Mouse (Mus musculus) cerebellum, postnatal 36 days (tissue): Measurements from ENCODE around the gene Rsl1d1.
"Not testable (repeated sequence)": the region's sequence is repeated elsewhere in the genome, so short reads cannot be mapped to it uniquely, and the experiment has no call there.

Experiments used
- DNase-seq, 2 experiments: peaks; one replicate each; pipeline ENCODE4 v3.0.0; 2021 to 2022; ENCODE audit warnings: mixed read lengths in 2 of 2

The Rsl1d1 gene

DNA sequence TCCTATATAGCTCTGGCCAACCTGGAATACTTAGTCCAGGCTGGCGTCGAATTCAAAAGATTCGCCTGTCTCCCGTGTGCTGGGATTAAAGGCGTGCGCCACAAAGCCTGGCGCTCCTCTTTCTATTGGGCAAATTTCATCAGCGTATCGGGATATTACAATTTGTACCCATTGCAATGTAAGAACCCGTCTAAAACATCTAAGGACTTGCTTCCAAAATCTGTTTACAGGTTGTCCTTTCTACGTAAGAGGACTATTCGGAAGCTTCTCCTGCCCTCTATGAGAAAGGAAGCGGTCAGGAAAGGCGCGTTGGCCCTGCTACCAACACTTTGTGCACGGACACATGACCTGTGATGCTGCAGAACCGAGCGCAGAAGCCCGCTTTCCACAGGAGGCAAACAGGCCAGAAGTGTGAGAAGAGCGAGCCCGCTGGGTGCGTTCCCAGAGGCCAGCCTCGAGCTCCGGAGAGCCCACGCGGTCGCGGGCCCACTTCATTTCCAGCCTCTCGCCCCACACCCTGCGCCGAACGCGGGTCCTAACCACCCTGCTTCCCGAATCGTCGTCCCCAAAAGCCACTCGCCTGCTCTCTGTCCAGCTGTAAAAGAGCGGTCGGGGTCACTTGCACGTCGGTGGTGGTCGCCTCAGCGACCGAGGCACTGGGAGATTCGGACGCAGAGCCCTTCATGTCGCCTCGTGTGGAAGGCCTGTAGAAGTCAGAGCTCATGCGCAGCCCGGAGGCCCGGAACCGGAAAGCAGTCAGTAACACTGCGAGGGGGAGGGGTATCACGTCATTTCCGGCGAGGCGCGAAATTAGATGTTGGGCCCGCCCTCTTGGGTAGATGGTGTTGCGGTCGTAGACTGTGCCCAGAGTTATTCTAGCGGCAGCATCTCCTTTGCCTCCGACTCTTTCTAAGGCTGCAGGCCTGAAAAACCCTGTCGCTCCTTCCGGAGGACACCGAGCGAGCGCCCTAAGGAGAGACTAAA is at the start of gene Rsl1d1:
Rsl1d1 (minus strand) TSS at position 761 of the 984 bp plus-strand sequence.
- peak; percentile 89 to 90 for DNase-seq

DNA sequence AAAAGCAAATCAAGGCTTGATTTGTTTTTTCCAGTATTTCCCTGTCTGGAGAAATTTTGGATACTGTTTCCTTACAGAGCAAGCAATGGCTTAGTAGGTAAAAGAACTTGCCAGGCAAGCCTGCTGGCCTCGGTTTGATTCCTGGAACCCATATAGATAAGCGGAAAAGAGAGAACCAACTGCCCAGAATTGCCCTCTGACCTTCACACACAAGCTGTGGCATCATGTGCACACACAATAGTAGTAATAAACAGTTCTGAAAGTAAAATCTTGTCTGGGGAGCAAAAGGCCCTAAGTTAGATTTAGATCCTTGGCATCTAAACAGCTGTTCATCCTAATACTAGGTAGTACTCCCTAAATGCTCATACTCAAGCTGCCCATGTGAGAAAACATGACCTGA is 44.7 kb upstream of the Rsl1d1 start:
- DNase-seq, result no peak

DNA sequence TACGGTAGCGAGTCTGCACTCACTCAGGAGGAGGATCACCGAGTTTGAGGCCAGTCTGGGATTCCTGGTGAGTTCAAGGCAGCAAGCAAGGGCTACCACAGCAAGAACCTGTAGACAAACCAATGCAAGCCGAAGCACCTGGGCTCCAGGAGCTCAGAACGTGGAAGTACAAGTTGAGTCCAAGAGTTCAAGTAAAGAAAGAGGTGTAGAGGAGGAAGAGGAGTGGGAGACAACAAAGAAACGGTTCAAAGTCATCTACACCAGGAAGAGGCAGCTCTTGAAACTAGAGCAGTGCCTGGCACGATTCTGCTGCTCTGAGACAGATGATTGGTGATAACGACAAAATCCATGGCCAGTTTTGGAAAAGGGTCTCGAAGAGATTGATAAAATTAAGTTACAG is 42.6 kb upstream of the Rsl1d1 start:
- no peak for DNase-seq

DNA sequence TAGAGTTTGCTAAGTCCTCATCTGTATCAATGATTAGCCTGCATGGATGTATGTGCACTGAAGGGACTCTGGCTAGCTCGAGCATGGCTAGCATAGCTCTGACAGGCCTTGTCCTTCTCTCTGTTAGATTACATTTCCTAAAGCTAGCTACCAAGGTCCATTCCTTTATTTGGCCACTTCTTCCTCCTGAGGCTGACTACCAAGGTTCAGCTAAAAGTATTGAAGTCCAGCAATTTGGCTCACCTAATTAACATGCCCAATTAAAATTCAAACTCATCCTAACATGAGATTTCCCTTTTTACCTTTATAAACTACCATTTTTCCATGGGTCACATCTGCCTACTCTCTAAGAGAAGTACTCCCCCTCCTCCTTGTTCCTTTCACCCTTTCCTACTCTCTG is 39.3 kb upstream of the Rsl1d1 start:
- DNase-seq, result no peak

DNA sequence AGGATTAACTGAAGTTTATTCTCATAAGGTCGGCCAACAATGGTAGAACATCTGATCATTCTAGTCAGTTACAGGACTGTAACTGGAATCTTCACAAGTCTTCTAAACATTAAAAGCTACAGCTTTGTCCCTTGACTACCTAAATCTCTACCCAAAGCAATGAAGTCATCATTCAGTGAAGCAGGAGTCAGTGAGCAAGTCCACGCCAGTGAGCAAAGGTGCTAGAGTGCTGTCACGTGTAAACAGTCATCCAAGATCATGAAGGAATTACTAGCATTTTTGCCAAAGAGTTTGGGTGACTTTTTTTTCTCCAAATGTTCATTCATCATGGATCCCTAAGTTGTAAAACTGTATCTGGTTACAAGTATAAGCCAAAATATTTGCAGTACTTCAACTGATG is 14.7 kb upstream of the Rsl1d1 start:
- no peak for DNase-seq

DNA sequence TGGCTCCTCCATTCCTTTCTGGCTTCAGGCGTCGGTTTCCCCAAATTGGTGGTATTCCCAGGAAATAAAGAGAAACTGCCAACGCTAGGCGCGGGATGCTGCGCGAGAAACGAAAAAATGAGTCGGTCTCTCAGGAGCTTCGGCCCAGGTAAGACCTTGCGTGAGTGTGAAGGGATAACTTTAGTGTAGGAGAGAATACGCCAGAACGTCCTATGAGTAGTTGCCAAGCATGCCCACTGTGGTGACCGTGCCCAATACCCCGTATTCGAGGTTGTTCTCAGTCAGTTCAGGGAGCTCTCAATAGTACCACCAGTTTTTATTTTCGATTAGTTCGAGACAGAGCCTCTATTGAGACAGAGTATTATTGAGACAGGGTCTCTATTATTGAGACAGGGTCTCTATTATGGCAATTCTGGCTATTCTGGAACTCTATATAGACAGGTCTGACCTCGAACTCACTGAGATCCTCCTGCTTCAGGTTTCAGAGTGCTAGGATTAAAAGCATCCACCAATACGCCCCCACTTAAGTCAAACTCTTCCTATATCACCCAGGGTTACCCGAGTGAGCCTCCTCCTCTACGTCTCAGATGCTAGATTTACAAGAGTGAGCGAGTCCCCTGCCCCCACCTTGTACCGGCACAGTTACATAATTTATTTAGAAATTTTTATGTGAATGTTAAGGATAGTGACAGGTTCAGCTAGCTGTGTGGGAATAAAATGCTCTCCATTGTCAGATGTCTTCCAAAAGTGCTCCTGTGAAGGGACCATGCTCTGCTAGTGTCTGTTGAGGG is 664 bp upstream of the Rsl1d1 start:
- no peak for DNase-seq

DNA sequence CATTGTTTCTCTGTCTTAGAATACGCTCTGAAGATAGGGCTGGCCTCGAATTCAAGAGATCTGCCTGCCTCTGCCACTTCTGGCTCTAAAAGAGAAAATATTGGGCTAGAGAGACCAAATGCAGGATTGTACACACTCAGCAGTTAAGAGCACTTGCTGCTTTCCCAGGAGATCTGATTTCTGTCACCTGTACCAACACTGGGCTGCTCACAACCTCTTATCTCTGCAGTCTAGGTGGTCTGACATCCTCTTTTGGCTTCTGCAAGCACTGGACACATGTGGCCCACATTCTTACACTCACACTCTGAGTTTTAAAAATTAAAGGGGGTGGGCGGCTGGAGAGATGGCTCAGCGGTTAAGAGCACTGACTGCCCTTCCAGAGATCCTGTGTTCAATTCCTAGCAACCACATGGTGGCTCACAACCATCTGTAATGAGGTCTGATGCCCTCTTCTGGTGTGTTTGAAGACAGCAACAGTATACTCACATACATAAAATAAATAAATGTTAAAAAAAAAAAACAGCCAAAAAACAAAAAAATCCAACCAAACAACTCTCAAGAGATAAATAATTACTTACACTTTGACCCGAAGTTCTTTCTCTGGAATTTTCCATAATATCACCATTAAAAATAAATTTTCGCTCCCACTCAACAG is 1.3 kb downstream of the Rsl1d1 start:
- no peak for DNase-seq

DNA sequence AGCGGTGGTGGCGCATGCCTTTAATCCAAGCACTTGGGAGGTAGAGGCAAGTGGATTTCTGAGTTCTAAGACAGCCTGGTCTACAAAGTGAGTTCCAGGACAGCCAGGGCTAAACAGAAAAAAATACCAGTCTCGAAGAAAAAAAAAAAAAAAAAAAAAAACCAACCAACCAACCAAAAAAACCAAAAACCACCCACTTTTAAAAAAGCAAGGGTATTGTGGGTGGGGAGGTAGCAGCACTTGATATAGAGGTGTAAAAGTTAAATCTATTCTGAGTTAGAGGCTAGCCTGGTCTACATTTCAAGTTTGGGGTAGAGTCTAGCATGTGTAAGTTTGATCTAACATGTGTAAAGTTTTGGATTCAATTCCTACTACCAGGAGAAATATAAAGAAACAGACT is 2.9 kb downstream of the Rsl1d1 start:
- DNase-seq, result no peak

DNA sequence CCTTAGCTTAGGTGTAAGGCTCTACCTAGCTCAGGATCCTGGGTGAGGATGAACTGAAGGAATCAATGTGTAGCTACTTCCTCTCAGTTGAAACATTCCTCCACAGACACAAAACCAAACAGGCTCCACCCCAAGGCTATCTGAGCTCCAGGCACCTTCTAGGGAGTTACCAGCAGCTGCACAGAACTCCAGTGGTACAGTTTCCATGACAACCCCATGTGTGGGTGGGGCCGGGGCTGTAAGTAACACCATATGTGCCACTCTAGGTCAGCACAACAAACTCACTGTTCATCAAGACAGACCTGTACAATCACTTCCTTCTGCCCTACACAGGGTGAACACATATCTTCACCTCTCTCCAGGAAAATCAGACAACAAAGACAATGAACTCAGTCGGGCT is 4.7 kb downstream of the Rsl1d1 start:
- no peak for DNase-seq

DNA sequence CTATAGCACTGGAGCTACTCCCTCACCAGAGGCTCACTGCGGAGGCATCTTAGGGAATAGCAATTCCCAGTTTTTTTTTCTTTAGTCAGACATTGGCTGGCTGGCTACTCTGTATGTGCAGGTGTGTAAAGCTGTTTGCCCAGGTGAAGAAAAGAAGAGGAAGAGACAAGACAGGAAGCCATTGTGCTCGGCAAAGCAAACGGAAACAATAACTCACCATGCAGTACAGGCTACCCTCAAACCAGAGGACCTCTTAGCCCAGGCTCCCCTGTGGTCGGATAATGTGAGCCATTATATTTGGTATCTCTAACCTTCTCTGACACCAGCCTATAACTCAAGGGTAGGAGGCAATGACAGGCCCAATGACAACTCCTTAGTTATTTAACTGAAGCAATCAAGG is 6.1 kb downstream of the Rsl1d1 start:
- no peak for DNase-seq

DNA sequence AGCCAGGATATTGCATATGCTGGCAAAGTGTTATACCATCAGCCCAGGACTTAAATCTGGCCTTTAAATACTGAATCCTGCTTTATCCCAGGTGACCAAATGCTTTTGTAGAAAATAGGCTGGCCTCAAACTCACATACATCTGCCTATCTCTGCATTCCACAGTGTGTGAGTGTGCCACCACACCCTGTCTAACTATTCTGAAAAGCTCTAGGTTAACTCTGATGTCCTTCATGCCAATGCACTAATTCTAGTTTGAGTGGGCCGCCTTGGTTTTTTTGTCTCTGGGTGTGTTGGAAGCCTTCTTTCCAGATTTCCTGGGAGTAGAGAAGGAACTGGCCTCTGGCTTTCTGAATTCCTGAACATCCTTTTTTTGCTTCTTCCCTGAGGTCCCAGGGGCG is 9.9 kb downstream of the Rsl1d1 start:
- no peak for DNase-seq

DNA sequence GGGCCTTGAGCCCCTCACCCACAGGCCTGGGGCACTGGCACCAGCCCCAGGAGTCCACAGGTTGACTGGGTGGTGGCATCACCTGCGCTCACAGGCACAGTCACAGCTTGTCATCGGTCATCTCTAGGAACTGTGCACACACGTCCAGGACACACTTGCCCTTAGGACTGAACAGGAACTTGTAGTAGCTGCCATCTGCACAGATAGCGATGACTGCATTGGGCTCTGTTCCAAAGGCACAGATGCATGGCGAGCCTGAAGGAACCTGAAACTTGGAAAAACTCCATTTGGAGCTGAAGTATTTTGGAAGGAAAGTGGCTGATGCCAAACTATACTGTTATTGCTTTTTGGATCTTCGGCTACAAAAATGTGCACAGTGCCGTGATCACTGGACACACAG is 13.0 kb downstream of the Rsl1d1 start:
- peak; percentile 57 to 58 for DNase-seq

DNA sequence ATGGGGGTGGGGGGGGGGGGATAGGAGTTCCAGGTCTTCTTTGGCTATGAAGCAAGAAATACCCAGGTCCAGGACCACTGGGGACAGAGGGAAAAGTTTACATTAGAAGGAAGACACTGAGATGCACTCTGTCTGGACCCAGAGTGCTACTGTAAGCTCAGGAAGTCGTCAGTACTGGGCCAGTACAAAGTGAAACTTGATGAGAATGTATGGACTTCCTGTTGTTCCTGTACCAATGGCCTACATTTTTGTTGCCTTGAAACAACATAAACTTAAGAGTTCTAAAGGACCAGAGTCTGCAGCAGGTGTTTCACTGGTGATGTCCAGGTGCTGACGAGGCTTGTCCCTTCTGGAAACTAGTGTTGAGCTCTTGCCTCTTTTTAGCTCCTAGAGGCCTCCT is 25.7 kb downstream of the Rsl1d1 start:
- DNase-seq, result no peak

DNA sequence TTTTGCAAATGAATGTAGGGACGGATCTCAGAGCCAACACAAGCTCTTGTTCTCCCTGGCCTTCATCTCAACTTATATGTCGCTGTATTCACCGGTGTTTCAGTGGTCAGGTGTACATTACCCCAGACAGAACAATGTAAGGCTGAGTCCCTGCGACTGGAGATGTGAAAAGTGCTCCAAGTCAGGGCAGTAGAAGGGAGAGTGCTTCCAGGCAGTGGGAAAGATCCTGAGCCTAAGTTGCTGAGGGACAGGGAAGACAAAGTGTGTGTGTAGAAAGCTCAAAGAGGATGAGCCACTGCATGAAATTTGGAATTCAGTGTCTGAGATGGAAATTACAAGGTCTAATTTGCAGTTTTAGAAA is 26.3 kb downstream of the Rsl1d1 start:
- no peak for DNase-seq

DNA sequence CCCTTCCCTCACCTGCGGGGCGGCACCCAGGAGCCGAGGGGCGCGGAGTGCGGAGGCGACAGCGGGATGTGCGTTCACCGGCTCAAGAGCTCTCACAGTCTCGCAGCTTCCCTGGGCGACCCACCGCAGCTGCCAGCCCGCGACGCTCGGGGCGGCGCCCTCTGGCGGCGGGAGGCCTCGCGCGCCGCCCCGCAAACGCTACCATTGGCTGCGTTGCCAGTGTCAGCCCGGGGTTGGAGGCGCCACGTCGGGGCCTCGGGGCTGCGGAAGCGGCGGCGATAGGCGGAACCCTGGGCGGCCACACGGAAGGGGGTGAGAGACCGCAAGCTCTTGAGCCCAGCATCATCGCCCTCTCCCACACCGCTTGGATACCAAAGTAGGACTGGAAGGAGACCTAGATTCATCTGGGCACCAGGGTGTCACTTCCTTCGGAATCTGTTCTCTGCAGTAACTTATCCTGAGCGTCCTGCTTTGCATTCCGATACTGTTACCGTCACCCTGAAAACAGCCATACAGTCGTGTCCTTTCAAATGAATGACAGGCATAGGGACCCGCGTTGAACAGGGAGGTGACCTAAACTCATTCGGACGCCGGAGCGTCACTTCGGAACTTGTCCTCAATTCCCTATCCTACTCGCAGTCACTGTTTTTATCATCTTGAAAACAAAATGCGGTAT is 26.8 kb downstream of the Rsl1d1 start, which contains the start of gene Zc3h7a:
Zc3h7a (minus strand) TSS at position 186 of the 676 bp plus-strand sequence.
- DNase-seq, result peak; percentile 87 to 90

DNA sequence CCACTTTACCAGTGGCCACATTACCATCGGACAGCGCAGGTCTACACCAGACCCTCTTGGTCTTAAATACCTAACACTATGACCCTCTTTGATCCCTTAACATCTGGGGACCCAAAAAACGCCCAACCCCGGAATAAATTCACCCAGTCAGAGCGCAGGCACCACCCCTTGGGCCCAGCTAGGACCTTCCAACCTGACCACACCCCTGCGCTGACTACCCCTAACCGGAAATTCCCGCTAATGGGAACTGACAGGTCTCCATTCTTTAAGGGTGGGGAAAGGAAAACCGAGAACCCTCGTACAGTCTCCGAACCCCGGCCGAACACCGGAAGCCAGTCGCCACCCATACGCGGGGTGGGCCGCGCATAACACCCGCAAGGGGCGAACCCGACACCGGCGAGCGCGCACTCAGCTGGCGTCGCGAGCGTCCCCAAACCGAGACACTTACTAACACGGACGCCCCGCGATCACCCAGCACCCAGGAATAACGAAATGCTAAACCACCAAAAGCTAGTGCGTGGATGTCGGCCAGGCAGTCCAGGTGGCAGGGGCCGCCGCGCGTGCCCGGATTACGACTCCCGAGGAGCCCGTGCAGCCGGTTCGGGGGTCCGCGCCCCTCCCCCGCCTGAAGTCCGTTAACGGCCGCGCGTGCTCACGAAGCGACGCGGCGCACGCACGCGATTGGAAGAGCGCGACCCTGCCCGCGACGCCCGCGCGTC is 27.5 kb downstream of the Rsl1d1 start:
- no peak for DNase-seq

DNA sequence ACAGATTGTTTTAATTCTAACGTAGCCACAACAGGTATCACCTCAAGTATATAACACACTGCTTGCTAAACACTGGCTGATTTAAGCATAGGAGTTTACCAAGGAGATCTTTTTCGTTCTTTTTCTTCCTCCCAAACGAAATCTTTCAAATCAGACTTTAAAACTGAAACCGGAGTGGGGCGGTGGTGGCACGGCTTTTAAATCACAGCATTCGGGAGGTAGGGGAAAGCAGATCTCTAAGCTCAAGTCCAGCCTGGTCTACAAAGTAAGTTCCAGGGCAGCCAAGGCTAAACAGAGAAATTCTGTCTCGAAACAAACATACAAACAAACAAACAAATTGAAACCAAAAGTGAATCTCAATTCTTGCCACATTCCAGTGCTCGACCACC is 28.0 kb downstream of the Rsl1d1 start:
- no peak for DNase-seq

DNA sequence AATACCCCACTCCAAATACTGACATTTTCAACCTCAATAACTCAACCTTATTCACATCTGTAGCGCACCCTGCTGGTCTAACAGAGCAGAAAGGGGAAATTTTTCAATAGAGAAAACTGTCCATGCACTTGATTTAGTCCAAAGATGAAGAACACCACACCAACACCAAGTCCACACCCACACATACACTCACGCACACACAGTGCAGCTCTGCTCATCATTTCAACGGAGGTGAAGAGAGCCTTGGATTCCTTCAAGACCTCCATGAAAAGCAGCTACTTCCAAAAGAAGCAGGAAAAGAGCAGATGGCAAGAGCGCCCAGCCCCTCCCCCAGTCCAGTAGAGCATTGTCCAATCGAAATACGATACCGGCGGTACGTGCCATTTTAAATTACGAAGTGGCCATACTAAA is 28.5 kb downstream of the Rsl1d1 start:
- peak; percentile 36 to 40 for DNase-seq

DNA sequence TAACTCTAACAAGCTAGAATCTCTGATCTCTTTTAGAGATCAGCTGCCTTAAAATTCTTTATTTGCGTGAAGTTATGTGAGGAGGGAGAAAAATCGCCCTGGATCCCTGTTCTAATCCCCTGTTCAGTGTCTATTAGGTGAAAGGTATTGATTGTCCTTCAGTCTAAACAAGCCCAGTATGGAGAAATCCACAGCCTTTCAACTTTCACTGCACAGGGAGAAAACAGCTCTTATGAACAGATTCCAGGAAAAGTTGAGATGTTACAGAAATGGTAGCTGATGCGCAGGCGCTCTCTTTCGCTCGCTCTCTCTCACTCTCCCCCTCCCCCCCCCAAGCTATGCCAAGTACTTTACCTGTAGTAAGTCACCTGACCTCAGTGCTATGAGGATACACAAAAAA is 31.5 kb downstream of the Rsl1d1 start:
- DNase-seq, result no peak

DNA sequence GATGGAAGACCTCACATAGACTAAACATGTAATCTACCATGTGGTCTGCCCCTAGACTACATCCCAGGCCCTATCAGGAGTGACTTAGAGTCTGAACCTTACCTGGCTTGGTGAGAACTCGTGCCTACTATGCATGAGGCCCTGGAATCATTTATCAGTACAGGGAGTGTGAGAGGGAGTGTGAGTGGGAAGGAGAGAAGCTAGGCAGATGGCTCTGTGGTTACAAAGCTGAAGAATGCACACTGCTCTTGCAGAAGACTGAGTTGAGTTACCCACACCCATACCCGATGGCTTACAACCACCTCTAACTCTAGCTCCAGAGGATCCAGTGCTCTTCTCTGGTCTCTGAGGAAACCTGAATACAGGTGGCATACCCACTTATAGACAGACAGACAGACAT is 36.7 kb downstream of the Rsl1d1 start:
- DNase-seq, result no peak

DNA sequence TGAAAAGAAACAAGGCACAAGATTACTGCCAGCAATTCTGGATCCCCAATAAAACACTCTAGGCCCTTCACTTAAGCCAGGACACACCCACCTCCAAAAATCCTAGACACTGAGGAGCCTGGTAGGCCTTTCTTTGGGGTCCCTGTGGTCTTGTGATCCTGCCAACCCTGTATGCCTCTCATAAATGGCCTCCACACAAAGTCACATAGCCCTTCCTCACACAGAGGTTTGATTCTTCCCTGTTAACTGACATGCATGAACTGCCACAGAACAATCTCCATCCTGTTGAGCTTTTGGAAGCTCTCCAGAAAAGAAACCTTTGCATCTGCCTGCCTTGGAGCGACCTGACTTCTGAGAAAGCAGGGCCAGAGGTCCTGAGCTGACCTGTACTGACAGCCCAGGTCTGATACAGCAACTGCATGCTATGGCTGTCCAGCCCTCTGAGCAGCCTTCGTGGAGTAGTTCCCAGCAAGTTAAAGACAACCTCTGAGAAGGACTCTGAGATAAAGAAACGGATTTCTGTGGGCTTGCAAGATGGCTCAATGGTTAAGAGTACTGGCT is 38.4 kb downstream of the Rsl1d1 start:
- no peak for DNase-seq

DNA sequence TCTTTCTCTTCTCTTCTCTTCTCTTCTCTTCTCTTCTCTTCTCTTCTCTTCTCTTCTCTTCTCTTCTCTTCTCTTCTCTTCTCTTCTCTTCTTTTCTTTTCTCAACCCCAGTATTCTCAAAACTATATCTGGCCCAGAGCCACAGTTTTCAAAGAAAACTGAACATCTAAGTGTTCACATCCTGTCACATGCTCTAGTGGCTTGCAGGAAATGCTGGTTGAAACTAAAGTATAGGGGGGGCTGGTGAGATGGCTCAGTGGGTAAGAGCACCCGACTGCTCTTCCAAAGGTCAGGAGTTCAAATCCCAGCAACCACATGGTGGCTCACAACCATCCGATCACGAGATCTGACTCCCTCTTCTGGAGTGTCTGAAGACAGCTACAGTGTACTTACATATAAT is 45.4 kb downstream of the Rsl1d1 start:
- DNase-seq, result not testable (repeated sequence)
